Mouse (Mus musculus): Measurements from ENCODE around the gene Prickle4. TPM values are rescaled to one million over a fixed set of nuclear protein-coding genes. Genes with fewer than 3 reads are reported as not detected.
A peak's percentile ranks its signal among the peaks of the same experiment; 100 is the strongest.

Prickle4 gene
- polyA plus RNA-seq, 1 experiment: 9.0 TPM

GRCm38 (mm10) chr17:47694442-47694502, 264 bp downstream of the Prickle4 start, which contains the start of gene Gm21981:
Gene Gm21981 (minus strand): TSS chr17:47694455.
- WGBS: 0% methylated on average over 3 of the region's 3 CpGs
- DNase-seq: no peak
- Histone ChIP-seq H3K27me3 (replicated peaks; ENCODE audit: control insufficient read depth, insufficient read depth, low read length) (no peaks in the 10 kb centered on the region), H3K4me3 (ENCODE audit: insufficient read depth, low read depth, low read length) (peak within 1 kb of the TSS; percentile 62), H3K36me3 (ENCODE audit: control insufficient read depth, insufficient read depth, low read length) (no peaks in the 10 kb centered on the region), H3K4me1 (ENCODE audit: control insufficient read depth, insufficient read depth, low read length) (peaks cover 10% of the 10 kb centered on the region; the same call in 1 of the 2 replicates), H3K27ac (ENCODE audit: insufficient read depth, low read depth, low read length) (peak within 1 kb of the TSS; percentile 43)
- no peak for TF ChIP-seq POLR2A (IDR thresholded peaks at IDR 0.05; ENCODE audit: low read depth, low read length)
- TF ChIP-seq CTCF (conservative IDR thresholded peaks at IDR 0.05; ENCODE audit: insufficient read depth, insufficient read length, low read depth, low read length): no peak

DNA sequence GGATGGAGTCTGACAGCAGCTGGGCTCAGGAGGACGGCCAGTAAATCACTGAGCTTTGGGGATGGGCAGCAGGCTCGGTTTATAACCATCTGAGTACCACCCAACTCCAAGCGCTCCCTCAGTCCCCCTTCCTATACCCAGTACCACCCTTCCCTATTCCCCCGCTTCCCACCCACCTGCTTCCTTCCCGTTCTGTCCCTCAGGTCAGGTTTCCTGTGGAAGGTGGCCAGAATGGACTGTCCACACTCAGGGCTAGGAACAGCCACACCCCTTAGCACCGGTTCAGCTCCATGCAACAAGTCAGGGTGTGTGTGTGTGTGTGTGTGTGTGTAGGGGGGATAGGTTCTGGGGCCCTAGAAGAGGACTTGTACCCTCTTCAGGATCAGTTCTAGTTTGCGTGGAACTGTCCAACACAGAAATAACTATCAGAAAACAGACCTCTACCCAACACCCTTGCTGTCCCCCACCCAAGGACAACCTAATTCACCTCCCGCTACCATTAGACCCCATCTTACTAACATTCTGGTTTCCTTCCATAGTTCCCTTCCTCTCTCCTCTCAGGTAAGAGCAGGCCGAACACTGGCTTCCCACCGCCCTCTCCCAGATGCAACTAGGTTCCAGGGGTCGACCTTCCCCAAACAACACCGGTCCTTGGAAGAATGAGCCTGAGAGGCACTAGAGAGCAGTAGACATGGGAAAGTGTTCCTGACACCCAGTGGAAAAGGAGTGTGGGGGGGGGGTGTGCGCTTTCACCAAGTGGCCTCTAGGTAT, 680 bp downstream of the Prickle4 start:
- H3K36me3 ChIP-seq (ENCODE audit: control insufficient read depth, insufficient read depth, low read length): no peaks in the 10 kb centered on the region
- DNase-seq: peak; percentile 72
- peak overlapping the region; percentile 43 for H3K27ac ChIP-seq (ENCODE audit: insufficient read depth, low read depth, low read length)
- no peaks in the 10 kb centered on the region for H3K27me3 ChIP-seq (replicated peaks; ENCODE audit: control insufficient read depth, insufficient read depth, low read length)
- peaks cover 13% of the 10 kb centered on the region; the same call in 1 of the 2 replicates for H3K4me1 ChIP-seq (ENCODE audit: control insufficient read depth, insufficient read depth, low read length)
- WGBS: 43% methylated on average over 13 of the region's 13 CpGs
- no peak for TF ChIP-seq POLR2A (IDR thresholded peaks at IDR 0.05; ENCODE audit: low read depth, low read length)
- no peak for TF ChIP-seq CTCF (conservative IDR thresholded peaks at IDR 0.05; ENCODE audit: insufficient read depth, insufficient read length, low read depth, low read length)
- H3K4me3 ChIP-seq (ENCODE audit: insufficient read depth, low read depth, low read length): peak overlapping the region; percentile 62

DNA sequence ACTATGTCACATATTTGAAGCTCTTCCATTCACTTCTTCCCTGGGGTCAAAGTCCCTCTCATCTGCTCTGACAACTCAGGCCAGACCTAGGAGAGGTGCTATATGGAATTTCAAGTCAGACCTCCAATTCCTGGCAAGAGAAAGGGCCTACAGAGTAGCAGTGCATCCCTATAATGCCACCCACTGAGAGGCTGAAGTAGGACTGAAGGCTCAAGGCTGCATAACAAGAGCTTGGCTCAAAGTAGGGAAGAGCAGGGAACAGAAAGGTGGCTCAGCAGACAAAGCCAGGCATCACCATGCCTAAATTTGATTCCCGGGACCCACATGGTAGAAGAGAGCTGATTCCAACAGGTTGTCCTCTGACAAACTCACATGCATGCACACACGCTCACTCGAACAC, 2.9 kb downstream of the Prickle4 start:
- DNase-seq: no peak
- no peaks in the 10 kb centered on the region for H3K27me3 ChIP-seq (replicated peaks; ENCODE audit: control insufficient read depth, insufficient read depth, low read length)
- H3K4me1 ChIP-seq (ENCODE audit: control insufficient read depth, insufficient read depth, low read length): peaks cover 13% of the 10 kb centered on the region; the same call in 1 of the 2 replicates
- 99% methylated on average over 3 of the region's 3 CpGs for WGBS
- H3K4me3 ChIP-seq (ENCODE audit: insufficient read depth, low read depth, low read length): no peak overlapping the region
- H3K27ac ChIP-seq (ENCODE audit: insufficient read depth, low read depth, low read length): no peak overlapping the region
- no peaks in the 10 kb centered on the region for H3K36me3 ChIP-seq (ENCODE audit: control insufficient read depth, insufficient read depth, low read length)
- TF ChIP-seq POLR2A (IDR thresholded peaks at IDR 0.05; ENCODE audit: low read depth, low read length): no peak
- TF ChIP-seq CTCF (conservative IDR thresholded peaks at IDR 0.05; ENCODE audit: insufficient read depth, insufficient read length, low read depth, low read length): no peak

DNA sequence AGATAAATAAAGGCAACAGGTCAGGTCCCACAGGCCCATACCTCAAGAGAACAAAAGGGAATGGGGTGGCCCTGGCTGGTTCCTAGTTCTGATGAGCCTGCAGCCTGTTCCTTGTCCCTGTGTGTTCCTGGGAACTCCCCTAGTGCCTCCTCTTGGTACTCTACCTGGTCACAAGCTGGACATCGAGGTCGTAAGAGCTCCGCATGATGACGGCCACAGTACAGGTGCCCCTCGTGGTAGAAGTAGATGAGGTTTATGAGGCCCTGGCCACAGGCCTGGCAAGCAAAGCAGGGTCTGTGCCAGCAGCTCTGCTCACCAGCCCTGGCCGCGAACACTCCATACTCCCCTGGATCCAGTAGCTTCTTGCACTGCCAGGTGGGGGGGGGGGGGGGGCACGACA, 4.6 kb downstream of the Prickle4 start:
- Histone ChIP-seq H3K4me1 (ENCODE audit: control insufficient read depth, insufficient read depth, low read length) (peaks cover 13% of the 10 kb centered on the region; the same call in 1 of the 2 replicates), H3K36me3 (ENCODE audit: control insufficient read depth, insufficient read depth, low read length) (no peaks in the 10 kb centered on the region), H3K4me3 (ENCODE audit: insufficient read depth, low read depth, low read length) (no peak overlapping the region), H3K27me3 (replicated peaks; ENCODE audit: control insufficient read depth, insufficient read depth, low read length) (no peaks in the 10 kb centered on the region), H3K27ac (ENCODE audit: insufficient read depth, low read depth, low read length) (no peak overlapping the region)
- 78% methylated on average over 8 of the region's 8 CpGs for WGBS
- TF ChIP-seq CTCF (conservative IDR thresholded peaks at IDR 0.05; ENCODE audit: insufficient read depth, insufficient read length, low read depth, low read length) (no peak), POLR2A (IDR thresholded peaks at IDR 0.05; ENCODE audit: low read depth, low read length) (no peak)
- DNase-seq: no peak

- Histone ChIP-seq H3K4me3 (ENCODE audit: insufficient read depth, low read depth, low read length) (peak within 1 kb of the TSS; percentile 77), H3K27me3 (replicated peaks; ENCODE audit: control insufficient read depth, insufficient read depth, low read length) (no peaks in the 10 kb centered on the region), H3K4me1 (ENCODE audit: control insufficient read depth, insufficient read depth, low read length) (peaks cover 10% of the 10 kb centered on the region; the same call in 1 of the 2 replicates), H3K36me3 (ENCODE audit: control insufficient read depth, insufficient read depth, low read length) (no peaks in the 10 kb centered on the region), H3K27ac (ENCODE audit: insufficient read depth, low read depth, low read length) (peak within 1 kb of the TSS; percentile 37; the same call in 1 of the 2 replicates)
- WGBS: 5% methylated on average over 58 of the region's 58 CpGs
- DNase-seq: peak; percentile 52
- TF ChIP-seq POLR2A (IDR thresholded peaks at IDR 0.05; ENCODE audit: low read depth, low read length) (no peak), CTCF (conservative IDR thresholded peaks at IDR 0.05; ENCODE audit: insufficient read depth, insufficient read length, low read depth, low read length) (no peak)
These were observed 5.6 kb downstream of the Prickle4 start, which contains the start of gene Frs3 for GRCm38 (mm10) chr17:47688608-47689575. Gene Frs3 (plus strand): TSS chr17:47689030.

DNA sequence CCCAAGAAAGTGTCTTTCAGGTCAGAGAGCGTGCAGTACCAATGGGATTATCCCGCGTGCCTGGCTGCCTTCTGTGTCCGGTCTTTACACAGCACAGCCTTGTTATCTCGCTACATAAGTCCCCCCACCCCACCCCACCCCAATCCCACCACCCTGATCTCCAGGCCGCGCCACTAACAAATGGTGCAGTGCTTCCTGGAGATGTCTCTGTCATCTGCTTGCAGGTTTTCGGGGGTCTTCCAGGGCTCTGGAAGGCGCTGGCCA, 6.3 kb downstream of the Prickle4 start, which contains the start of gene Tomm6:
Tomm6 (minus strand) TSS at position 43 of the 264 bp plus-strand sequence.
- Histone ChIP-seq H3K4me3 (ENCODE audit: insufficient read depth, low read depth, low read length) (peak within 1 kb of the TSS; percentile 77), H3K27me3 (replicated peaks; ENCODE audit: control insufficient read depth, insufficient read depth, low read length) (no peaks in the 10 kb centered on the region), H3K36me3 (ENCODE audit: control insufficient read depth, insufficient read depth, low read length) (no peaks in the 10 kb centered on the region), H3K27ac (ENCODE audit: insufficient read depth, low read depth, low read length) (peak within 1 kb of the TSS; percentile 37; the same call in 1 of the 2 replicates), H3K4me1 (ENCODE audit: control insufficient read depth, insufficient read depth, low read length) (peaks cover 7% of the 10 kb centered on the region; the same call in 1 of the 2 replicates)
- DNase-seq: no peak
- 0% methylated on average over 9 of the region's 9 CpGs for WGBS
- no peak for TF ChIP-seq CTCF (conservative IDR thresholded peaks at IDR 0.05; ENCODE audit: insufficient read depth, insufficient read length, low read depth, low read length)
- TF ChIP-seq POLR2A (IDR thresholded peaks at IDR 0.05; ENCODE audit: low read depth, low read length): no peak

Data from kidney, adult 2 months (tissue).